Mouse (Mus musculus) adrenal gland, postnatal 14 days (tissue): Measurements from ENCODE around the gene Mtr. TPM values are rescaled to one million over a fixed set of nuclear protein-coding genes. Genes with fewer than 3 reads are reported as not detected.

ENCODE experiments used
- DNase-seq: peaks from one replicate; pipeline ENCODE4 v3.0.0; 2021; ENCODE audit warnings: mixed read lengths
- total RNA-seq: library from RNA; stranded (reverse); gene quantifications from 2 replicates; pipeline ENCODE4 v1.2.3, GENCODE M21; 2021

The Mtr gene
- total RNA-seq, 1 experiment from 2014 or later, result 22.3 TPM

- DNase-seq, result peak; percentile 15
Observed at GRCm38 (mm10) chr13:12243991-12244390, 13.9 kb downstream of the Mtr start.

- no peak for DNase-seq
Observed at GRCm38 (mm10) chr13:12232141-12232540, 25.8 kb downstream of the Mtr start.

- DNase-seq, result no peak
Observed at GRCm38 (mm10) chr13:12228248-12228647, 29.7 kb downstream of the Mtr start.

- DNase-seq, result no peak
Observed at GRCm38 (mm10) chr13:12227606-12228005, 30.3 kb downstream of the Mtr start.

GRCm38 (mm10) chr13:12218603-12219002, 39.3 kb downstream of the Mtr start:
- DNase-seq, result no peak

GRCm38 (mm10) chr13:12214922-12215321, 43.0 kb downstream of the Mtr start:
- DNase-seq, result no peak

GRCm38 (mm10) chr13:12211058-12211457, 46.9 kb downstream of the Mtr start:
- no peak for DNase-seq

GRCm38 (mm10) chr13:12210023-12210762, 47.7 kb downstream of the Mtr start:
- DNase-seq, result peak; percentile 48

- DNase-seq, result peak; percentile 27
Observed at GRCm38 (mm10) chr13:12200372-12200771, 57.5 kb downstream of the Mtr start.

- DNase-seq, result no peak
Observed at GRCm38 (mm10) chr13:12198486-12198885, 59.4 kb downstream of the Mtr start.

GRCm38 (mm10) chr13:12196861-12197260, 61.1 kb downstream of the Mtr start:
- DNase-seq, result peak; percentile 52

GRCm38 (mm10) chr13:12196012-12196411, 61.9 kb downstream of the Mtr start:
- peak; percentile 74 for DNase-seq

GRCm38 (mm10) chr13:12194942-12195662, 62.8 kb downstream of the Mtr start:
- DNase-seq, result no peak

- DNase-seq, result no peak
Observed at GRCm38 (mm10) chr13:12189219-12189618, 68.7 kb downstream of the Mtr start.

GRCm38 (mm10) chr13:12188804-12189203, 69.1 kb downstream of the Mtr start:
- DNase-seq, result no peak

GRCm38 (mm10) chr13:12179481-12179880, 78.4 kb downstream of the Mtr start:
- DNase-seq, result no peak

- no peak for DNase-seq
Observed at GRCm38 (mm10) chr13:12176761-12177160, 81.2 kb downstream of the Mtr start.

GRCm38 (mm10) chr13:12175988-12176736, 81.8 kb downstream of the Mtr start:
- no peak for DNase-seq

GRCm38 (mm10) chr13:12167276-12167675, 90.6 kb downstream of the Mtr start:
- DNase-seq, result no peak

GRCm38 (mm10) chr13:12166386-12166785, 91.5 kb downstream of the Mtr start:
- DNase-seq, result no peak

- DNase-seq, result no peak
Observed at GRCm38 (mm10) chr13:12165461-12166058, 92.4 kb downstream of the Mtr start.

GRCm38 (mm10) chr13:12162457-12162856, 95.5 kb downstream of the Mtr start:
- no peak for DNase-seq

- DNase-seq, result peak; percentile 94
Observed at GRCm38 (mm10) chr13:12160121-12160475, 97.8 kb downstream of the Mtr start.
